Mouse (Mus musculus) heart, postnatal 14 days (tissue): ENCODE data around the gene Ppm1a. TPM values are rescaled to one million over a fixed set of nuclear protein-coding genes. Genes with fewer than 3 reads are reported as not detected.
"Not testable (repeated sequence)": the region's sequence is repeated elsewhere in the genome, so short reads cannot be mapped to it uniquely, and the experiment has no call there.

Experiments
- DNase-seq, 2 experiments: peaks; one replicate each; pipeline ENCODE4 v3.0.0; 2021 to 2022
- intact Hi-C: fragments of 180-260 bp; cut with DNase I; formaldehyde crosslinking; loops from one replicate; pipeline ENCODE4 v1.15.1; 2025
- total RNA-seq, 2 experiments: library from RNA; stranded (reverse); gene quantifications; 2 replicates each; pipeline ENCODE4 v1.2.3; 2021

Ppm1a gene
- total RNA-seq, 2 experiments from 2014 or later, result 203 to 208 TPM

DNA sequence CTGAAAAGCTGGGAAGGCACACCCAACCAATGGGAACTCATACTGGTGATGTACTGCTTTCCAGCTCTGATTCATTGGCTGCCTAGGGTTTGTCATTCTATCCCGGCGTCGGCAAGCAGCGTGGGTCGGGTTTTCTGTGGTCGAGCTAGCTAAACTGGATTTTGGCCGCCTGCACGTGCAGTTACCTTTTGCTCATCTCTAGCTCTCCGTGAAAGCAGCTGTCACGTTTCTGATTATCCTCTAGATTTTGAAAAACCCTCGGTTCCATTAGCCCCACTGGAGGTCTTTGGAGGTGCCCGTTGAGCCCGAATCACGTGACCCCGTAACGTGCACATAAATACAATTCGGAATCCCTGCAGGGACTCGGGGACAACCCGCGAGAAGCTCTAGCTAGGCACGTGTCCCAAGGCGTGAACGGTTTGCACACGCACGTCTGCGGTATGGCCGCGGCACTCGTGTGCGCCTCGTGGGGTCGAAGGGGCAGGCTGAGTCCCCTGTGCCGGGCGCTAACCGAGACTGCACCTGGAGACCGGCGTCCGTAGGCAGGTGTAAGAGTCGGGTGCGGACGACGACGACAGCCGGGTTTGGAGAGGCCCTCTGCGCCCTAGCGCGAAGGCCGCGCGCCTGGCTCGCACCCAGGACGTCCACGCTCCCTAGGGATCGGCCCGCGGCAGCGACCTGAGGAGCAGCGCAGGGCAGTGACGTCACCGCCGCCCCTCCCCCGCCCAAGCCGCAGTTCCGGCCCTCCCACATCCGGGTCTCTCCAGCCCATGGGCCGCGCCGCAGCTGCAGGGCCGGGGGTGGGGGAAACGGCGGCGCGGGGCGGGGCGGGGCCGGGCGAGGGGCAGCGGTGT lies 3.3 kb downstream of the Ppm1a start:
- intact Hi-C loops, result loop anchor here (5.0 kb wide), 2 partner anchors 87 to 223 kb away; partner anchors contain the start of gene Pcnx4
- DNase-seq, result peak; percentile 96 to 97

DNA sequence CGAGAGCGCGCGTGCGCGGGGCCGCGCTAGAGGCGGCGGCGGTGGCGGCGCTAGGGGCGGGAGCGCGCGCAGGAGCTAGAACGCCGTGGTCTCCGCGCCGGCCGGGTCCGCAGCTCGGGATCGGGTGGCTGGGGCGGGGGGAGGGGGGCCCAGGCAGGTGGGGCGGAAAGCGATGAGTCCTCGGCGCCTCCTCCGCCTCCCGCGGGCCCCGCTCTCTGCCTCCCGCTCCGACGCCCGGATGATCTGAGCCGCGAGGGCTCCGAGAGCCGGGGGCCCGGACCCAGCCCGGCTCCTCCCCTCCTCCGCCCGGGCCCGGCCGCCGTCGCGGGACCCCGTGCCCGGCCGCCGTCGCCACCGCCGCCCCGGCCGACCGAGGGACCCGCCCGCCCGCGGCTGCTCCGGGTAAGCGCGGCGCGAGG lies 4.0 kb downstream of the Ppm1a start:
- no peak for DNase-seq
- intact Hi-C loops, result loop anchor here (5.0 kb wide), 2 partner anchors 86 to 224 kb away; partner anchors contain the start of gene Pcnx4

DNA sequence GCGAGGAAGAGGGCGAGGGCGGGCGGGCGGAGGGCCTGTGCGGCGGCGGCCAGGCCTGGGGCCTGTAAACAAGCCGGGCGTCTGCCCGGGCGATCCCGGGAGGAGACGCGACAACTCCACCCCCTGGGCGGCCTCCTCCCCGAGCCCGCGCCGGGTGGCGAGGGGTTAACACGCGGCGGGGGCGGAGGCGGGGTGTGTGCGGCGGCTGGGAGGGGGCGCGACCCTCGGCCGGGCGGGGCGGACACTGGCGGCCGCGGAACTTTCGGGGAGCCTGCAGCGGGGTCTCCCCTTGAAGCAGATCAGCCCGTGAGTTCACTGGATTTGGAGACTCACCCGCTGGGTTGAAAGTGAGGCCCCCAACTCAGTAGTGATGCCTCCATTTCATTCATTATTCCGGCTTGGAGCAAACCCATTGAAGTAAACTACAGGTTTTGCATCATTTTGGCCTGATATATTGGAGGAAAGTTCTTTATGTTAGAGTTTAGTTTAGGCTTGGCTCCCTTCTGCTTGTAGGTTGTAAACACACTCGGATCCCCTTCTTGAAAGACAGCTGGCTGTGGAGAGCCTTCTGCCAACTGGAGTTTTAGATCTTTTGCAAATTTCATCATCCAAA lies 4.5 kb downstream of the Ppm1a start:
- intact Hi-C loops, result loop anchor here (5.0 kb wide), 2 partner anchors 86 to 224 kb away; partner anchors contain the start of gene Pcnx4

DNA sequence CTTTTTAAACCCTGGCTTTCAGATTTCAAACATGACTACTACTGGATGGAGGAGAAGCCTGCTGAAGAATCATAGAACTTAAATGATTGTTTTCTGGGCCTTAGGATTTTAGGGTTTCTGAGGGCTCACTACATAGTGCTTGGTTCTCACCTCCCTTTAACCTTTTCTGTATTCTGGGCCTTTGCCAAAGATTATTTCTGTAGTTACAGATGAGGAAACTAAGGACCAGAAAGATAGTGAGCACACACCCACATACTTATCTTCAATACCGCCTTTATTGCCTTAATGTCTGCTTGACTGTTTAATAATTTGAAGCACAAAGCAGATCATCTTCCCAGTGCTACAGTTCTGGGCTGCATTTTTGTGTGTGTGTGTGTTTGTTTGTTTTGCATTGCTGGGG lies 5.2 kb downstream of the Ppm1a start:
- DNase-seq, result no peak
- intact Hi-C loops, result loop anchor here (5.0 kb wide), 2 partner anchors 85 to 225 kb away; partner anchors contain the start of gene Pcnx4

More for the DNA sequence above, 4.5 kb downstream of the Ppm1a start:
- DNase-seq, result peak; percentile 74 to 77

DNA sequence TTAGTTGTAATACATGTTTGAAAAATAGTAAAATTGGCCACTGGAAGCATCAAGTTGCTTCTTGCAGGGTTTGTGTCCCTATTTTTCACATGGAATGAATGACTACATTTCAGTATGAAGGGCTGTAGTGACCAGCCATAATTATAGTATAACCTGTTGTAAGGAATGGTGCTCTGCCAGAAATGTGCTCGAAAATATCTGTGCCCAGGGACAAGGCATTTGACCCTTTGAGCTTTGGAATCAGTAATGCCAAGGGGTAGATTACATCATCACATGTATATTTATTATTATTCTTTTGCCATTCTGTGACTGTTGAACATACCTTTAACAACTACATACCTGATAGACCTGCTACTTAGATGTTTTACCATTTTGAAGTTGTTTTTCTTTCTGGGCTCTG lies 5.9 kb downstream of the Ppm1a start:
- intact Hi-C loops, result loop anchor here (5.0 kb wide), 2 partner anchors 84 to 226 kb away; partner anchors contain the start of gene Pcnx4
- DNase-seq, result no peak

DNA sequence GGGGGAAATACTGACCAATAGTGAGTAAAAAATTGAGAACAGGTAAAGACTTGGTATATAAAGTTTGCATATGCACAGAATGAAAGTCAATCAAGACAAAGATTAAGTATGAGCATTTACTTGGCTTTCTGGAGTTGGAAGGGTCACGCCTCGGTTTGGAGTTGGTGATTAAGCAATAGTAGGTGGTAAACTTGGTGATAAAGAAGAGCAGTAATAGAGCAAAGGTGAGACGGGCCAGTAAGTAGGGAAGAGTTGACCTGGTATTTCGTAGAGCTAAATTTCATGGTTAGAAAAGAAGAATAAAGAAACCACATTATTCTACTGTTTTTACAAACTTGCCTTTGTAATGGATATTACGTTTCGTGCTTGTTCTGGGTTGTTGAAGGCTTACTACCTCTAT lies 10.6 kb downstream of the Ppm1a start:
- intact Hi-C loops, result no loop called here
- no peak for DNase-seq

DNA sequence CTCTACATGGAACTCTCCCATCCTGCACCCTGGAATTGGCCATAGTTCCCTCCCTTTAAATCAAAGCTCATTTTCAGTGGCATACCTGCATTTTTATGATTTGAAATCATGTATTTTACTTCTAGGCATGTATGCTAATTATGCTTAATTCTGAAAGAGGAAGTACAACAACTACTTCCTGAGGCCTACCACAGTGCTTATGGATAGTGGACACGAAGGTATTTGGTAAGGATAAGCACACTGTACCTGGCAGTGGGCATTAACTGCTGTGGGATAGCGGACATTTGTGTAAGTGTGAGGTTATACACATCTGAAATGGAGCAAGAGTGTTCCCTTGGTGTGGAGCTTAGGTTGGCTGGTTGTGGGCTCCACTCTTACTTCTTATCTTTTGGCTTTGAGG lies 11.0 kb downstream of the Ppm1a start:
- intact Hi-C loops, result no loop called here
- no peak for DNase-seq

DNA sequence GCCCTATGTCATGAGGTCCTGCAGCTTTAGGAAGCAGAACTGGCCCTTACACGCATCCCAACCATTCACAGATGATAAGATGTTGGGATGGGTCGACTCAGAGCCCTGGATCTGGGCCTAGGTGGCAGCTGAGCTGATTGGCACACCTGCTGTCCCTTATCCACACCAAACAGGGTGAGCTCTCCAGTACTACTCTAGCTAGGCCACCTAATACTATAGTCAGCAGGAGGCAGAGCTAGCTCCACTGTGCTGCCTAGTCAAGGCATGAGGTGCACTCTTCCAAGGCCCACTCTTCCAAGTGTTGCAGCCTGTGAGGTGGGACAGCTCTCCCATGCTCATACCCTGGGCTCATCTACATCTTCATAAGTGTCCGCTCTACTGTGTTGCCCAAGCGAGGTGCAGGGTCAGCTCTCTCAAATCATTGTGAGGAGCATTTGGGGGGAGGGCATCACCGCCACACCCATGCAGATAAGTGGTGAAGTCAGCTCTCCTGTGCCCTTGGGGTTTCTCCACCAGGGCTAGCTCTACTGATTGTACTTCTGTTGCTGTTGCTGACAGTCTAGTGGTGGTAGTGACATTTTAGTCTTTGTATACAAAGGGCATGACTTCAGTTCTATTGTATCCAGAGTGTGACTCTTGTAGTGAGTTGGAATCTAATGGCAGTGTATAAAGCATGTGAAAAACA lies 12.4 kb downstream of the Ppm1a start:
- no peak for DNase-seq
- intact Hi-C loops, result no loop called here

DNA sequence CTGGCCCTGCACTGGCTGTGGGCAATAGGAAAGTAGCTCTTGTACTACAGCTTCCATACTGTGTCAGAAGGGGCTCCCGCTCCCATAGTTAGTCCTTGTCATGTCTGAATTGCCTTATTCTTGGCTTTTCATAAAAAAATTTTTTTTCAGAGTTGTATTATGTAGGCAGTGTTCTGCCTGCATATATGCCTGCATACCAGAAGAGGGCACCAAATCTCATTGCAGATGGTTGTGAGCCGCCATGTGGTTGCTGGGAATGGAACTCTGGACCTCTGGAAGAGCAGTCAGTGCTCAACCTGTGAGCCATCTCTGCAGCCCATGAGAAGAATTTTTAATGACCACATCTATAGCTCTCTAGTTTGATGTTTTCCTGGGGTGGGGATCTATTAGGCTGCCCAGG lies 13.9 kb downstream of the Ppm1a start:
- intact Hi-C loops, result no loop called here
- DNase-seq, result no peak

DNA sequence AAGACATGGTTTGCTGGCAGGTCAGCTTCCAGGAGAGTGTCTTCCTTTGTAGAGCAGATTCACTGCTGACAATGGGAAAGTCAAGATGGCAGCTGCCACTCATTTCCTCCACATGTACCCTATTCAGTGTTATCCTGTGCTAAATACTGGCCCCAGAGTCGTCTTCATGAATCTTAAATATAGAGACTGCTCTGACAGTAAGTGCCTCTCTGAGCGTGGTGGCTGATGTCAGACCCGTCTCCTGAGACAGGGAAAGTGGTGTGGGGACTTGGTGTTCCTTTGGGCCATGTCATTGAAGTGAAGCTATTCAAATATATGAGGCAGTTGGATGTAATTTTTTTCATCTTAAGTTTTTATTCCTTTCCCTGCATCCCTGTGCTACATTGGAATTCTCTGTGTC lies 14.5 kb downstream of the Ppm1a start:
- DNase-seq, result no peak
- intact Hi-C loops, result no loop called here

DNA sequence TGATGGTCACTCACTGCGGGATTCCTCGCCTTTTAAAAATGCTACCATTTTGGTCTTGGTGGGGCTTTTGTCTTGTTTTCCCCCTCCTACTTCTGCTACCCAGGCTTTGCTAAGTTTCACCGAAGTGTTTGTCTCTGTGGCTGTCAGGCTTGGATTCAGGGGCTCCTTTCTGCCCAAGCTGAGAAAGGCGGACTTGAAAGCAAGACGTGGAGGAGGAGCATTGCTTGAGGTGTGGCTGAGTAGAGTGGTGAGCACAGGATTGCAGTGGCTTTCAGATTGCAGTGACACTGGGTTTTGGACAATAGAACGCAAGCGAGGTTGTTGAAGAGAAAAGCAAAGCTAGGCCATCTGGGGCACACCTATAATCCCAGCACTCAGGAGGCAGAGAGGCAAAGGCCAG lies 16.7 kb downstream of the Ppm1a start:
- intact Hi-C loops, result no loop called here
- no peak for DNase-seq

DNA sequence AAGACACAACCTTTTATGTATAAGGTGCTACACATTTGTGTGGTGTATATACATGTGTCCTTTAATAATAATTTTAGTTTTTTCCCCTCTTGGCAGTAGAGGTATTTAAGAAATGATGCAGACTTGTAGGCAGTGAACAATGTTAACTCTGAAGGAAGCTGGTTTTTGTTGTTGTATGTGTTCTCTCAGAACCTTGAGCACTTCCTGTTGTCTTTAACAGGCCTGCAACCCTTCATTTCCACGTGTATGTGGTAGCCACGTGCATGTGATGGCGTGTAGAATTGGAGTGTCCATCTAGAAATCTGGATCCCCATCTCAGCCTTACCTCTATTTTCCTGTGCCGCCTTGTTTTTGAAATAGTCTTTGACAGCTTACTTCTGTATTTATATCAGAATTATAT lies 20.0 kb downstream of the Ppm1a start:
- intact Hi-C loops, result no loop called here
- no peak for DNase-seq

DNA sequence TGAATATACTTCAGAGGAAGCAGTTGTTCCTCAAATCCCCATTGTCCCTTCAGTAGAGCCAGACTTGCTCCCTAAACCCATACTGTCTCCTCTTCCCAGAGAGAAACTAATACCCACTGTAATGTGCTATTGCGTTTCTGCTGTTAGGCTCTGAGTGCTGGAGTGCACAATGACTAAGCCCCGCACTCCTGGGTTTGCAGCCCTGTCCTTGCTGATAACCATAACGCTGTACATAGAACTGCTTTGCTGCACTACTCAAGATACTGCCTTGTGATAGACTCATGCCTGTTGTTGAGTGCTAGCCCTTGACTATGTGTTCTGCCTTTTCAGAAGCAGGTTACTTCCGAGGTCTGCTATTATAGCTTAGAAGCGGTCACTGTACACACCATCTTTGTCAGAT lies 22.9 kb downstream of the Ppm1a start:
- no peak for DNase-seq
- intact Hi-C loops, result no loop called here

DNA sequence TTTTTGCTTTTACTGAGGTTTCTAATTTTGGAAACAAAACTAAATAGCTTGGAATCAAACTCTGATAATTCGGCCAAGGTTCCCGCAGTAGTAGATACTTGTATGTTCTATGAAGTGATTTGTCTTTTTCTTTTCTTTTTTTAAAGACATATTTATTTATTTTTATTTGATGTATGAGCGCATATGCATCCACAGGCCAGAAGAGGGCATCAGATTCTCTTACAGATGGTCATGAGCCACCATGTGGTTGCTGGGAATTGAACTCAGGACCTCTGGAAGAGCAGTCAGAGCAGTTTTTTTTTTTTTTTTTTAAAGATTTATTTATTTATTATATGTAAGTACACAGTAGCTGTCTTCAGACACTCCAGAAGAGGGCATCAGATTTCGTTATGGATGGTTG lies 25.5 kb downstream of the Ppm1a start:
- DNase-seq, intact Hi-C loops: not testable (repeated sequence)

DNA sequence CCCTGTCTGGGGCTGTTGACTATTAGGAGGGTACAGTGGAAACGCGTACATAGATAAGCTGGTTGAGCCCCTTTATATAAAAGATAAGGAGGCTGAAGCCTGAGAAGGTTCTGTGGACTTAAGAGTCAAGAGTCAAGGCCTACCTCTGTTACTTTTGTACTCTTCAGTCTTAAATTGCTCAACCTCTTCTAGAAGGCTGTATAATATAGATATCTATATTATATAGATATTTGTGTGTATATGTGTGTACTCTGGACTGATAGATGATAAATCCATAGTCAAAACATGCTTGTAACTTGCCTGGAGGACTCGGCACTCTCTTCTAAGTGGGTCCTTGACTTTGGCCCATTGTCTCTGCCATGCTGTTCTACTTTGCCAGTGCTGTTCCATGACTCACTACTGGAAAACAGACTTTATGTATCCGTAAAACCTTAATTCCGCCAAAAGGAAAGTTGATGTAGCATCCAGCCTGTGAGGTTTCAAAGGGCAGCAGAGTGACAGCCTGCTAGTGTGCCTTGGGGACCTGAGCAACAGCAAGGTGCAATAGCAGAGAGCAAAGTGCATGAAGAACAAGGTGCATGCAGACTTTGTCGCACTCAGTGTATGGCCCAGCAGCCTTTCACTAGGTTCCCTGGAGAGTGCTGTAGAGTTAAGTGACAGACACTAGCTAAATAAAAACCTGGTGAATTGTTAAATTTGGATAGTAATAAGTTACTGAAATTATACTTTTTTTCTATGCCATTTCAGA lies 28.1 kb downstream of the Ppm1a start:
- intact Hi-C loops, result no loop called here
- DNase-seq, result no peak

DNA sequence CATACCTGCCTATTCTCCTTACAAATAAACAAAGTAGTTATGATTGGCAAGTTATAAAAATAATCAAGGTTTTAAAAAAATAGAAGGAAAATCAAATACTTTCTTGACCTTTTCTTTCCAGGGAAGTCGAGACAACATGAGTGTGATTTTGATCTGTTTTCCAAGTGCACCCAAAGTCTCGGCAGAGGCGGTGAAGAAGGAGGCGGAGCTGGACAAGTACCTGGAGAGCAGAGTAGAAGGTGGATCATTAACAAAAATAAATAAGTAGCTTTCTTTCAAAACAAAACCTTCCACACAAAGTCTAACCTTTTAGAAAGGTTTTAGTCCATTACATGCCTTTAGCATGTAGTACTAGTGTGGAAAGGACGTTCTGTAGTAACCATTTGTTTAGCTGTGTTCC lies 29.3 kb downstream of the Ppm1a start:
- DNase-seq, result no peak
- intact Hi-C loops, result no loop called here

DNA sequence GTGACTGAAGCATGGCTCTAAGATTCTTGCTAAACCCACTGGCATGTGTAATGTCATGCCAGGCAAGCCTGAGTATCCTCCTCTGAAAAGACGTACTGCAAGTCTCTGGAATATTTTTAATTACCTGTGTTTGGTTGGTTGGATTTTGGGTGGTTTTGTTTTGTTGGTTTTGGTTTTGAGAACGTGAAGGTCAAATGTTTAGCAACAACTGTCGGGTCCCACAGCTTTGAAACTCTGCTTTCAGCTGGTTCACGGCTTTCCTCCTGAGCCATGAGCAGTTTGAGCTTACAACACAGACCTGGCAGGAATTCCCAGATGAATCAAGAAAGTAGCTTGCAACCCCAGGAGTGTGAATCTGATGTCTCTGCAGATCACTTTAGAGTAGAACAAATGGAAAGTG lies 29.7 kb downstream of the Ppm1a start:
- intact Hi-C loops, result no loop called here
- DNase-seq, result no peak

DNA sequence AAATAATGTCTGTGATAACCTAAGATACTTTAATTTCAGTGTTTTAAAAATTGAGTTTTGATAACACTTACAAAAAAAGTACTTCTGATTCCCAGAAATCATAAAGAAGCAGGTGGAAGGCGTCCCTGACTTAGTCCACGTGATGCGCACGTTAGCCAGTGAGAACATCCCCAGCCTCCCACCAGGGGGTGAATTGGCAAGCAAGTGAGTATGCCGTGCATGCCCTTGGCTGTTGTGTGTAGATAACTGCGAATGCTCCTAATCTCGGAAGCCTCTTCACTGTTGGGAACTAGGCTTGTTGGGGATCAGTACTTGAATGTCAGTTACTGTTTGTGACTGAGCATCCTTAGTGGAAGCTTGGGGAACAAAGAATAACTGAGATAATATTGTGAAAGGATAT lies 33.3 kb downstream of the Ppm1a start:
- DNase-seq, result peak; percentile 28 to 36
- intact Hi-C loops, result no loop called here

DNA sequence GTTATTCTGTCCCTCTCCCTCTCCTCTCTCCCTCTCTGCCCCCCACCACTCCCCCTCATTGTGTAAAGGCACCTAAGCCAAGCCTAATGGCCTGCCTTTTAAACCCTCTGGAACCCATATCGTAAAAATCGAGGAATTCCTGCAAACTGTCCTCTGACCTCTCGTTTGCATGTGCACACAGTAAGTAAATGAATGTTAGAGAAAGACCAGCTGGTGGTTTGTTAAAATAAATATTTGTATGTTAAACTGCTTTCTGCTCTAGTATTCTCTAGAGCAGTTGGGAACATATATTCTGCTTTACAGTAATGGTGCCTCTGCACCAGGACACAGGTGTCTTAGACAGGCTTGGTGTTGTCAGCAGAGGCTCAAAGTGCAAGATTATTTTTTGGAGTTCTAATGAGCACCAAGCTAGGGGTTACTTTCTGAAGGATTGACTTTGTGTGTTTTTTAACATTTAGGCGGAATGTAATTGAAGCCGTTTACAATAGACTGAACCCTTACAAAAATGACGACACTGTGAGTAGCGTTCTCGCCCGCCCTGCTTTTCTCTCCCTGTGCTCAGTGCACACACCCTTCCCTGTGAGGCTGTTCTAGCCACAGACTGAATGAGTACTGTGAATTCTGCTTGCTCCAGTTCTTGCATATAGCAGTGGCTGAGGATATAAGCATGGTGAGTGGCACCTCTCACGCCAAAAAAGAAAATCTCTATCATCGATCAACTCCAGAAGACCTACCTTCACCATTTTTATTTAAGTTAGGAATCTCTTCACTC lies 35.3 kb downstream of the Ppm1a start:
- intact Hi-C loops, result no loop called here
- DNase-seq, result no peak

DNA sequence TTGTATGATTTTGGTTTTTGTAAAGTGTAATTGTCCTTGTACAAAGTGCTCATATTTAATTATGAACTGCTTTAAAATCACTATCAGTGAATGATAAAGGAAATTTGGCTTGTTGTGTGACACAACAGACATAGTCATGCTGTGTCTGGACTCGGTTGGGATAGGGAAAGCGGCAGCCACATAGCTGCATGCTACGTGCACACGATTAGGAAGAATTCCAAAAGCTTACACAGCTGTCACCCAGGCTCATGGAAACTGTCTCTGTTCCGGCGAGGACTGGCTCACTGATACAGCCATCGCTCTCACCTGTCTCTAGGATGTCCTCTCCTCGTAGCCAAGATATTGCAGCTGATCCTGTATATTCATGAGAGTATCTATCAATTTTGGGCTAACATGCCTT lies 36.7 kb downstream of the Ppm1a start:
- no peak for DNase-seq

More for the DNA sequence above, 36.7 kb downstream of the Ppm1a start:
- intact Hi-C loops, result no loop called here
